9 mouse cellular contexts compared by ENCODE assay signal in the genomic region with DNA sequence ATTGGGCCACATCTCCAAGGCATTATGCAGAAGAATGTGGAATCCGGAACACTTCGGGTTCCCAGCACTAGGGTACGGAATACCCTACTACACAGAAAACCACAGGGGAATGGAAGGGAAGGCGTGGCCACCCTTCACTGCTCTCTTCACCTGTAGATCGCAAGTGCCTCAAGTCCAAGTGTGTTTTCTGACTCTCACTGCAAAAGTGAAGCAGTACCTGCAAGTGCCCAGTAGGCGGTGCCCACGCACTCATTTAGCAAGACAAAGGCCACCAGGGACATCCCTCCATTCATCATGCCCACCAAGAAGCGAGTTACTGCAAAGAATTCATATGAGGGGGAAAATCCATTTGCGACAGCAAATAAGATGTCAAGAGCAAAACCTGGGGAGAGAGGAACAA. TPM values are rescaled to one million over a fixed set of nuclear protein-coding genes. Genes with fewer than 3 reads are reported as not detected.
A peak's percentile ranks its signal among the peaks of the same experiment; 100 is the strongest.
DNase-seq lines count a peak whose midpoint lies in the region; ATAC-seq and TF ChIP-seq lines count a peak whose summit lies in the region.
"Had no signal": no experiment of that assay in that cellular context is flagged by ENCODE, and none has a peak within 500 bp of the region (broad histone marks: within the 10 kb centered on the region; RNA-seq: fewer than 3 reads in every experiment).

No protein-coding gene starts in this region.

- no peaks in the 10 kb centered on the region for H3K36me3 ChIP-seq in G1E (replicated peaks)
- H3K36me3 ChIP-seq: lung, embryonic 15.5 days had no signal

- no peak overlapping the region for H3K4me3 ChIP-seq in G1E (ENCODE audit: low read depth, low read length)
- no peak overlapping the region for H3K4me3 ChIP-seq in bone marrow macrophage, adult 2 months (ENCODE audit: insufficient read depth, low read length)
- no peak overlapping the region for H3K4me3 ChIP-seq in embryonic fibroblast, embryonic 13.5 days (ENCODE audit: insufficient read depth, low read length)
- H3K4me3 ChIP-seq: lung, embryonic 15.5 days had no signal

- no peak overlapping the region for H3K27ac ChIP-seq in bone marrow macrophage, adult 2 months (ENCODE audit: insufficient read depth, low read depth, low read length)
- H3K27ac ChIP-seq in embryonic fibroblast, embryonic 13.5 days (ENCODE audit: insufficient read depth, low read length) = no peak overlapping the region
- H3K27ac ChIP-seq: lung, embryonic 15.5 days had no signal

- peak; percentile 34; the same call in 1 of the 2 replicates for ATAC-seq in G1E (ENCODE audit: extremely low read depth, insufficient number of reproducible peaks, low FRiP score, poor library complexity, severe bottlenecking)

- no peaks in the 10 kb centered on the region for H3K4me1 ChIP-seq in G1E (ENCODE audit: insufficient read depth, low read depth, low read length)
- H3K4me1 ChIP-seq in bone marrow macrophage, adult 2 months (ENCODE audit: control insufficient read depth, insufficient read depth, low read length) = no peaks in the 10 kb centered on the region
- H3K4me1 ChIP-seq in embryonic fibroblast, embryonic 13.5 days (ENCODE audit: control insufficient read depth, insufficient read depth, low read length) = no peaks in the 10 kb centered on the region

- H3K9me3 ChIP-seq in G1E (replicated peaks) = no peaks in the 10 kb centered on the region
- H3K9me3 ChIP-seq: lung, embryonic 15.5 days had no signal

- intact Hi-C loops in heart, postnatal 25 days (cut with DNase I) = loop anchor here (5.0 kb wide), 2 partner anchors 165 to 345 kb away; no protein-coding TSS in a partner anchor

- peak; percentile 53 for DNase-seq in G1E (ENCODE audit: low spot score)
- peak; percentile 34 for DNase-seq in heart, postnatal 25 days (ENCODE audit: low spot score)
- peak; percentile 61 for DNase-seq in layer of hippocampus, adult 9-10 months (ENCODE audit: low spot score)
- DNase-seq in lung, postnatal 36 days = peak; percentile 90
- peak; percentile 53 for DNase-seq in right cerebral cortex, adult 18-20 months
- DNase-seq in urinary bladder, postnatal 14 days (ENCODE audit: low spot score) = peak; percentile 63

- H3K27me3 ChIP-seq in G1E (ENCODE audit: insufficient read depth, low read length) = no peaks in the 10 kb centered on the region; the same call in 1 of the 2 replicates
- H3K27me3 ChIP-seq: lung, embryonic 15.5 days had no signal

- no peak for TF ChIP-seq POLR2A in bone marrow macrophage, adult 2 months (IDR thresholded peaks at IDR 0.05; ENCODE audit: borderline replicate concordance, low read depth, low read length)
- TF ChIP-seq POLR2A in embryonic fibroblast, embryonic 13.5 days (IDR thresholded peaks at IDR 0.05; ENCODE audit: low read depth, low read length) = no peak

- TF ChIP-seq CTCF in G1E (IDR thresholded peaks at IDR 0.05; ENCODE audit: low read depth, low read length) = peak; percentile 59; the same call in 1 of the 2 replicates
- TF ChIP-seq CTCF in bone marrow macrophage, adult 2 months (IDR thresholded peaks at IDR 0.05; ENCODE audit: low read depth, low read length) = peak; percentile 72
- TF ChIP-seq CTCF in embryonic fibroblast, embryonic 13.5 days (IDR thresholded peaks at IDR 0.05; ENCODE audit: borderline replicate concordance, insufficient read depth, low read length) = peak; percentile 89; the same call in 1 of the 2 replicates

RNA-seq across cellular contexts. Expression of a gene that starts 27.4 kb away (rescaled TPM):
- not detected in 2 replicates for total RNA-seq in G1E (2014; fragmentation: Nextera tagmentation)
- 0.06 and 0.33 TPM in 2 replicates for total RNA-seq in G1E (2017)
- not detected in 2 replicates for polyA plus RNA-seq in G1E (2012)
- polyA plus RNA-seq in bone marrow macrophage, adult 2 months (2012; ENCODE audit: insufficient read depth, insufficient read length, missing spikeins) = 3.1 and 4.1 TPM in 2 replicates
- polyA plus RNA-seq in embryonic fibroblast, embryonic 13.5 days (2011; ENCODE audit: insufficient read length, low read depth, missing spikeins) = 5.6 and 8.1 TPM in 2 replicates
- total RNA-seq in heart, postnatal 25 days (2021) = 1 to 10 TPM; 2.2 to 2.7 TPM

RNA-seq across cellular contexts. Expression of a gene that starts 48.1 kb away (rescaled TPM):
- not detected in 2 replicates for total RNA-seq in G1E (2014; fragmentation: Nextera tagmentation)
- total RNA-seq in G1E (2017) = 0.05 TPM in 1 of 2 replicates, not detected in the other
- polyA plus RNA-seq in G1E (2012) = not detected in 2 replicates
- polyA plus RNA-seq in bone marrow macrophage, adult 2 months (2012; ENCODE audit: insufficient read depth, insufficient read length, missing spikeins) = 0.15 TPM in 1 of 2 replicates, not detected in the other
- polyA plus RNA-seq in embryonic fibroblast, embryonic 13.5 days (2011; ENCODE audit: insufficient read length, low read depth, missing spikeins) = 2.1 and 2.5 TPM in 2 replicates
- under 1 TPM in 1 of 2 experiments, not detected in 1; 0.08 TPM for total RNA-seq in heart, postnatal 25 days (2021)

Comparison
In these comparisons a context has a peak if more than half of its experiments do, and no peak if none do; other contexts are left out.
1. DNase-seq: peak in every context shown above with its lines; median percentile 90 in lung, postnatal 36 days; 63 in urinary bladder, postnatal 14 days; 61 in layer of hippocampus, adult 9-10 months; 53 in G1E; 53 in right cerebral cortex, adult 18-20 months; 34 in heart, postnatal 25 days.